Mouse (Mus musculus): ENCODE results near the gene Cdv3. TPM values are rescaled to one million over a fixed set of nuclear protein-coding genes. Genes with fewer than 3 reads are reported as not detected.
A peak's percentile ranks its signal among the peaks of the same experiment; 100 is the strongest.
"Not testable (repeated sequence)": the region's sequence is repeated elsewhere in the genome, so short reads cannot be mapped to it uniquely, and the experiment has no call there.

Cdv3 gene
- polyA plus RNA-seq, 1 experiment, result 27.0 TPM

- H3K4me3 ChIP-seq (ENCODE audit: insufficient read depth, low read depth, low read length), result no peak overlapping the region
- TF ChIP-seq POLR2A (IDR thresholded peaks at IDR 0.05; ENCODE audit: low read depth, low read length), result no peak
- no peak for TF ChIP-seq CTCF (conservative IDR thresholded peaks at IDR 0.05; ENCODE audit: insufficient read depth, insufficient read length, low read depth, low read length)
- no peaks in the 10 kb centered on the region for H3K27me3 ChIP-seq (replicated peaks; ENCODE audit: control insufficient read depth, insufficient read depth, low read length)
- no peak for DNase-seq
- H3K36me3 ChIP-seq (ENCODE audit: control insufficient read depth, insufficient read depth, low read length), result peaks cover 7% of the 10 kb centered on the region
- no peak overlapping the region for H3K27ac ChIP-seq (ENCODE audit: insufficient read depth, low read depth, low read length)
- no peaks in the 10 kb centered on the region for H3K4me1 ChIP-seq (ENCODE audit: control insufficient read depth, insufficient read depth, low read length)
Observed at GRCm38 (mm10) chr9:103357893-103358292, 7.7 kb downstream of the Cdv3 start.

- not testable (repeated sequence) for DNase-seq; H3K4me1 ChIP-seq (ENCODE audit: control insufficient read depth, insufficient read depth, low read length); H3K27me3 ChIP-seq (replicated peaks; ENCODE audit: control insufficient read depth, insufficient read depth, low read length); H3K36me3 ChIP-seq (ENCODE audit: control insufficient read depth, insufficient read depth, low read length); H3K4me3 ChIP-seq (ENCODE audit: insufficient read depth, low read depth, low read length); H3K27ac ChIP-seq (ENCODE audit: insufficient read depth, low read depth, low read length)
- 84% methylated on average over 7 of the region's 7 CpGs for WGBS
Observed at GRCm38 (mm10) chr9:103353500-103354260, 12.0 kb downstream of the Cdv3 start.

GRCm38 (mm10) chr9:103348791-103349190, 16.8 kb downstream of the Cdv3 start:
- Histone ChIP-seq H3K4me1 (ENCODE audit: control insufficient read depth, insufficient read depth, low read length) (peaks cover 7% of the 10 kb centered on the region; the same call in 1 of the 2 replicates), H3K27me3 (replicated peaks; ENCODE audit: control insufficient read depth, insufficient read depth, low read length) (no peaks in the 10 kb centered on the region), H3K36me3 (ENCODE audit: control insufficient read depth, insufficient read depth, low read length) (no peaks in the 10 kb centered on the region; the same call in 1 of the 2 replicates), H3K27ac (ENCODE audit: insufficient read depth, low read depth, low read length) (no peak overlapping the region), H3K4me3 (ENCODE audit: insufficient read depth, low read depth, low read length) (no peak overlapping the region)
- peak; percentile 23 for DNase-seq
- no peak for TF ChIP-seq CTCF (conservative IDR thresholded peaks at IDR 0.05; ENCODE audit: insufficient read depth, insufficient read length, low read depth, low read length)
- no peak for TF ChIP-seq POLR2A (IDR thresholded peaks at IDR 0.05; ENCODE audit: low read depth, low read length)

- no peak for DNase-seq
- H3K27me3 ChIP-seq (replicated peaks; ENCODE audit: control insufficient read depth, insufficient read depth, low read length), result no peaks in the 10 kb centered on the region
Observed at GRCm38 (mm10) chr9:103347996-103348490, 17.6 kb downstream of the Cdv3 start.

GRCm38 (mm10) chr9:103347045-103347444, 18.6 kb downstream of the Cdv3 start:
- 88% methylated on average over 4 of the region's 4 CpGs for WGBS
- no peaks in the 10 kb centered on the region; the same call in 1 of the 2 replicates for H3K36me3 ChIP-seq (ENCODE audit: control insufficient read depth, insufficient read depth, low read length)

More at GRCm38 (mm10) chr9:103347996-103348490, 17.6 kb downstream of the Cdv3 start:
- Histone ChIP-seq H3K36me3 (ENCODE audit: control insufficient read depth, insufficient read depth, low read length) (no peaks in the 10 kb centered on the region; the same call in 1 of the 2 replicates), H3K4me3 (ENCODE audit: insufficient read depth, low read depth, low read length) (no peak overlapping the region), H3K27ac (ENCODE audit: insufficient read depth, low read depth, low read length) (no peak overlapping the region), H3K4me1 (ENCODE audit: control insufficient read depth, insufficient read depth, low read length) (peaks cover 7% of the 10 kb centered on the region; the same call in 1 of the 2 replicates)
- 69% methylated on average over 1 of the region's 1 CpGs for WGBS
- no peak for TF ChIP-seq POLR2A (IDR thresholded peaks at IDR 0.05; ENCODE audit: low read depth, low read length)
- no peak for TF ChIP-seq CTCF (conservative IDR thresholded peaks at IDR 0.05; ENCODE audit: insufficient read depth, insufficient read length, low read depth, low read length)

GRCm38 (mm10) chr9:103336912-103337311, 28.7 kb downstream of the Cdv3 start:
- H3K27ac ChIP-seq (ENCODE audit: insufficient read depth, low read depth, low read length), result no peak overlapping the region
- TF ChIP-seq CTCF (conservative IDR thresholded peaks at IDR 0.05; ENCODE audit: insufficient read depth, insufficient read length, low read depth, low read length) (no peak), POLR2A (IDR thresholded peaks at IDR 0.05; ENCODE audit: low read depth, low read length) (no peak)
- peaks cover 5% of the 10 kb centered on the region for H3K36me3 ChIP-seq (ENCODE audit: control insufficient read depth, insufficient read depth, low read length)
- H3K4me1 ChIP-seq (ENCODE audit: control insufficient read depth, insufficient read depth, low read length), result no peaks in the 10 kb centered on the region
- no peak for DNase-seq
- H3K27me3 ChIP-seq (replicated peaks; ENCODE audit: control insufficient read depth, insufficient read depth, low read length), result no peaks in the 10 kb centered on the region
- no peak overlapping the region for H3K4me3 ChIP-seq (ENCODE audit: insufficient read depth, low read depth, low read length)

More at GRCm38 (mm10) chr9:103347045-103347444, 18.6 kb downstream of the Cdv3 start:
- Histone ChIP-seq H3K4me3 (ENCODE audit: insufficient read depth, low read depth, low read length) (no peak overlapping the region), H3K27ac (ENCODE audit: insufficient read depth, low read depth, low read length) (no peak overlapping the region), H3K4me1 (ENCODE audit: control insufficient read depth, insufficient read depth, low read length) (peaks cover 7% of the 10 kb centered on the region; the same call in 1 of the 2 replicates), H3K27me3 (replicated peaks; ENCODE audit: control insufficient read depth, insufficient read depth, low read length) (no peaks in the 10 kb centered on the region)
- no peak for TF ChIP-seq CTCF (conservative IDR thresholded peaks at IDR 0.05; ENCODE audit: insufficient read depth, insufficient read length, low read depth, low read length)
- no peak for TF ChIP-seq POLR2A (IDR thresholded peaks at IDR 0.05; ENCODE audit: low read depth, low read length)
- no peak for DNase-seq

- no peaks in the 10 kb centered on the region for H3K4me1 ChIP-seq (ENCODE audit: control insufficient read depth, insufficient read depth, low read length)
- 76% methylated on average over 6 of the region's 6 CpGs for WGBS
- no peak overlapping the region for H3K27ac ChIP-seq (ENCODE audit: insufficient read depth, low read depth, low read length)
- TF ChIP-seq CTCF (conservative IDR thresholded peaks at IDR 0.05; ENCODE audit: insufficient read depth, insufficient read length, low read depth, low read length) (no peak), POLR2A (IDR thresholded peaks at IDR 0.05; ENCODE audit: low read depth, low read length) (no peak)
- no peak overlapping the region for H3K4me3 ChIP-seq (ENCODE audit: insufficient read depth, low read depth, low read length)
- H3K36me3 ChIP-seq (ENCODE audit: control insufficient read depth, insufficient read depth, low read length), result 0 out of 2 replicates have a peak, but pooled peaks cover 2% of the 10 kb centered on the region
- H3K27me3 ChIP-seq (replicated peaks; ENCODE audit: control insufficient read depth, insufficient read depth, low read length), result no peaks in the 10 kb centered on the region
- DNase-seq, result no peak
Observed at GRCm38 (mm10) chr9:103332663-103333062, 33.0 kb downstream of the Cdv3 start.
